Mouse (Mus musculus): ENCODE results near the gene R3hdm2.

R3hdm2 gene

DNA sequence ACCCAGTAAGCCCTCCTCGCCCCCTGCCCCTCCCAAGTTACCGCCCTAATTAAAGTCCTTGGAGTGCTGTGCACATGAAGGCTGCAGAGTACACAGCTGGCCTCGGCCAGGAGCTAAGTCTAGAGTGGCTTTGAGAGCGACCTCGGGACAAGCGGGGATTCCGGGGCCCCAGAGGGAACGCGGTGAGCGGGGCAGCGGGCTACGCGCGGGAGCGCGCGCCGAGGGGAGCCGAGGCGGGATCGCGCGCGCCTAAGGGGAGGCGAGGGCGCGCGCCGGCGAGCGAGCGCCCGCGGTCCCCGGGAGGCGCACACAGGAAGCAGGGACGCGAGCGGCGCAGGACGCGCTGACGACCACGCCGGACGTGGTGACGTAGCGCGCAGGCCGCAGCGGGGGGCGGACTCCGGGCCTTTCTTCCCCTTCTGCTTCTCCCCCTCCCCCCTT, at the start of gene R3hdm2:
R3hdm2 (plus strand) TSS at position 77 of the 441 bp plus-strand sequence.
- DNase-seq (ENCODE audit: low spot score in 2 of 2): peak; percentile 76 to 91

DNA sequence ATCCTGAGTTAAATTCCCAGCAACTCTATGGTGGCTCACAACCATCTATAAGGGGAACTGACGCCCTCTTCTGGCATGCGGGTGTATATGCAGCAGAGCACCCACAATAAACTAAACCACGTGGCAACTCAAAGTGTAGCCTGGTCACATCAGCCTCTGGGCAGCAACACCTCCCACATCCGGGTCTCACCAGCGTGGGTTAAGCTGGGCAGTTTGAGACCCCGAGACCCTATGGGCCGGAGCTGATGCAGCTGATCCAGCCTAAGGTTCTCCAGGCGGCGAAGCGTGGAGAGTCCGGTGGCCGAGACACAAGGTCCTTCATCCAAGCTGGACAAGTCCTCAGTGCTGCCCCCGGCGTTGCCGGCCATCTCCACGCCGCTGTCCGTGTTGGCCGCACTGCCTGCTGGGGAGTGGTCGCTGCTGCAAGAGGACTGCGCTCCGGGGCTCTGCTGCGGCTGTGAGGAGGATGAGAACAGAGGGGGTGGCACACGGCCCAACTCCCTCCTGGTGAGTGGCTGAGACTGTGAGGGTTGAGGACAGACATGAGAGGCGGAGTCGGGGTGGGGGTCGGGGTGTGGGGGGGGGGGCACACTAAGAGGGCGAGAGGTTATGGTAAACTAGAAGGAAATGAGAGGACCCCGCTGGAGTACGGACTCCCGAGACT, 47.8 kb upstream of the R3hdm2 start:
- no peak for DNase-seq (ENCODE audit: low spot score in 2 of 2)

DNA sequence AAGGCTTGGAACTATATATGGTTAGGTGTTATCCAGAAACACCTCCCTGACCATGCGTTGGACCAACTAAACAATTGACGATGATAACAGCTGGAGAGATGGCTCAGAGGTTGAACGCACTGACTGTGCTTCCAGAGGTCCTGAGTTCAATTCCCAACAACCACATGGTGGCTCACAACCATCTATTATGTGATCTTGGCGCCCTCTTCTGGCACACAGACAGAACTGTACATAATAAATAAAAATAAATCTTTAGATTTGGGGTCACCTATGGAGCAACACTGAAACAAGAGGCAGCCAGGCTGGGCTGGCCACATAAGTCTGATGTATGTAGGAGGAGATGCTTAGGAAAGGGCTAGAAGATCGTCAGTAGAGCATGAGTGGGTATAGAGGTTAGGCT, 47.0 kb upstream of the R3hdm2 start:
- DNase-seq (ENCODE audit: low spot score in 2 of 2): no peak

DNA sequence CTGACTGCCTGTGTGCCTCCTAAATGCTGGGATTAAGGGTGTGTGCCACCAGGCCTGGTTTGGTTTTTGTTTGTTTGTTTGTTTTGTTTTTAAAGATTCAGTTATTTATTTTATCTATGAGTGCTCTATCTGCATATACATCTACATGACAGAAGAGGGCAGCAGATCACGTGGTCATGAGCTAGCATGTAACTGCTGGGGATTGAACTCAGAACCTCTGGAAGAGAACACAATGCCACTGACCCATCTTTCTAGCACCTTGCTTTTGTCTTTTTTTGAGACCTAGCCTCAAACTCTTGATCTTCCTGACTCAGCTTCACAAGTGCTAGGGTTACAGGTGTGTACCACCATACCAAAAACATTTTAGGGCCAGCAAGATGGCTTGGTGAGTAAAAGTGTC, 44.9 kb upstream of the R3hdm2 start:
- DNase-seq (ENCODE audit: low spot score in 2 of 2): no peak

DNA sequence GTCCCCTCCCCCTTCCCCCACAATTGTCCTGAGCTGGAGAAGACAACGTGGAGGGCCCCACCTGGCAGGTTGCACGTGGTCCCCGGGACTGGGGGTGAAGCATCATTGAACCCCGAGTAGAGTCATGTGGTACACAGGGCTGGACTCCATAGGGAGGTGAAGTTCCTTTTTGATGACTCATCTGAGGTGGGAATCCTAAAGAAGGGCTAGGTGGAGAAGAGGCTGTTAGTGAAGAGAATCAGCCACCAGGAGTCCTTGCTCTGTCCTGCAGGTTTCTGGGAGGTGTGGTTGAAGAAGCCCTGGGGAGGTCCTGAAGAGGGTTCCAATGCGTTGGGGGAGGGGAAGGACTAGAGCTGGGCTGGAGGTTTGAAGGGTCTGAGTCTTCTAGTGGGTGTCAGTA, 43.2 kb upstream of the R3hdm2 start:
- no peak for DNase-seq (ENCODE audit: low spot score in 2 of 2)

DNA sequence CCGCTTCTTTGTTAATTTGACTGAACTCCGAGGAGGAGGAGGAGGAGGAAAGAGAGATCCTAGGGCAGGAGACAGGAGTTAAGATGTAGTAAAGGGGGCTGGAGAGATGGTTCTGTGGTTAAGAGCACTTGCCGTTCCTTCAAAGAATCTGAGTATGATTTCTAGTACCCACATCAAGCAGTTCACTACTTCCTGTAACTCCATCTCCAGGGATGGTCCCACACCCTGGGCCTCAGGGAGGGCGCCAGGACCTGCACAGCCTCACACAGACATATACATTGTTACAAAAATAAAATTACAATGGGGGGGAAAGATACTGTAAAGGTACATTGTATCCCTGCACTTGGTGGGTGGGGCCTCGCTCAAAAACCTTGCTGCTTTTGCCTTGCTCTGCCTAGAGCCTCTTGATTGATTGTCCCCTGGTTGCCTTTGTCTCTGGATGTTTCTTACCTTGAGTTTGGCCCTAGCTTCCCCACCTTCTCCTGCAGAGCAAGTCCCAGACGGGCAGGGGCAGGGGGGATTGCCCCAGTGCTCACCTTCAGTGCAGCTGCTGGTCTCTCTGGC, 42.5 kb upstream of the R3hdm2 start:
- no peak for DNase-seq (ENCODE audit: low spot score in 2 of 2)

DNA sequence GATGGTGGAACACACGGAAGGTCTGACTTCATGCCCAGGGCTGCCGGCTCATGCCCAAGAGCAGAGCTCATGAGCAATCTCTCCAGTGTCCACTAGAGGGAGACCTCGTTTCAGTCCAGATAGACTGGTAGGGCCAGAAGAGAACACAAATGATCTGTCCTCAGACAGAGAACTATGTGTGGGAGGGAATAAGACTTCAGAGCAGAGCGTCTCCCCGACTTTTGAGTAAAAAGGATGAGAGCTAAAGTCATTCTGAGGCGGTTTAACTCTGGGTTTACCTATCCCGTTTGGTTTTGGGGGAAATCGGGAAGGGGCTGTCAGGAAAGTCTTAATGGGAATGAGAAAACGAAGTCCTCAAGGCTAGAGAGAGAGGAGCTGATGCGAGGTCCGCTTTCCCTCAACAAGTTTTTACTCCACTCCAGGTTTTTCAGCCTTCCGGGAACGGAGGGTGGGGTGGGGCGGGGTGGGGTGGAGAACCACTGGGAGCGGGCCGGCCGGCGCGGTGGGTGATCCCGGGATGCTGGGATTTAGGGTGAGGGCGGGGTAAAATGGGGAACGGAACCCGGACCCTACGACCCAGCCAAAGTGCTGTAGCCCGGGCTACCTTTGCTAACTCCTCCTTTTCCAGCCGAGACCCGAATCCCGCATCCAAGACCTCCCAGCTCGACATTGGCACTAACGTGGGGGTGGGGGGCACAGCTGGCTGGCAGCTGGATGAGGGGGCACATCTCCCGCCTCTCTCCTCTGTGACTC, 41.0 kb upstream of the R3hdm2 start:
- peak; percentile 72 to 83 for DNase-seq (ENCODE audit: low spot score in 2 of 2)

DNA sequence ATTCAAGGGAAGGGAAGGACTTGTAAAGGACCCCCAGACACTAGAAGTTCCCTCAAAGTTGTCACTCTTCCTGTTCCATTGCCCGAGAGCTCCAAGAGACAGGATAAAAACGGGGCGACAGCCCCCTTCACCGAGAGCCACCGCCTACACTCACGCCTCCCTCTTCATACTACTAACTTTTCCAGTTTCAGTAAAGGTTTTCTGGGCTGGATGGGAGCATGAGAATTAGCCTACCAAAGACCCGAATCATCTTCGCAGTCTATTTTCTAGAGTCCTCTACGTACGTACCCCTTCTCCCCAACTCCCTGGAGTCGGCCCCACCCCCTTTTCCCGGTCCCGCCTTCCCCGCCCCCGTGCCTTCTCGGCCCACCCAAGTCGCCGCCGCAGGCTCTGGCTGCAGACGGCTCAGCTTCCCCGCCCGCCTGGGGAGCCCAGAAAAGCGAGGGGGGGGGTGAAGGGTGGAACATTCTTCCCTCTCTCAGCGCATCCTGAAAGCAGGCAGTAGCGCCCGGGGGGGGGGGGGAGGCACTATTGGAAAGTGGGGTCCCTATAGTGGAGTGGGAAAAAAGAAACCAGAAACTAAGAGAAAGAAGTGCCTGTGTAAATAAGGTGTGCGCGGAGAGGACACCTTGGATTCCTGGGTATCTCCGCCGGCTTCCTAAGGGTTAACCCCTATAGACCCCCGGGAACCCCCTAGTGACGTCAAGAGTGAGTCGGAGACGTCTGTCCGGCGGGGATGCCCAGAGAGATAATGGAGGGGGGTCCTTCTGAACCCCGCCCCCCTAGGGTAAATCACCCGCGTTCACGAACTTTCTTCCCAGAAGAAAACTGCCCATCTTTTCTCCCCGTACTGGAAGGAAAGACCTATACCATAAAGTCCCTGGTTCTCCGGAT, 40.2 kb upstream of the R3hdm2 start:
- peak in 1 of 2 experiments; percentile 23 for DNase-seq (ENCODE audit: low spot score in 2 of 2)

DNA sequence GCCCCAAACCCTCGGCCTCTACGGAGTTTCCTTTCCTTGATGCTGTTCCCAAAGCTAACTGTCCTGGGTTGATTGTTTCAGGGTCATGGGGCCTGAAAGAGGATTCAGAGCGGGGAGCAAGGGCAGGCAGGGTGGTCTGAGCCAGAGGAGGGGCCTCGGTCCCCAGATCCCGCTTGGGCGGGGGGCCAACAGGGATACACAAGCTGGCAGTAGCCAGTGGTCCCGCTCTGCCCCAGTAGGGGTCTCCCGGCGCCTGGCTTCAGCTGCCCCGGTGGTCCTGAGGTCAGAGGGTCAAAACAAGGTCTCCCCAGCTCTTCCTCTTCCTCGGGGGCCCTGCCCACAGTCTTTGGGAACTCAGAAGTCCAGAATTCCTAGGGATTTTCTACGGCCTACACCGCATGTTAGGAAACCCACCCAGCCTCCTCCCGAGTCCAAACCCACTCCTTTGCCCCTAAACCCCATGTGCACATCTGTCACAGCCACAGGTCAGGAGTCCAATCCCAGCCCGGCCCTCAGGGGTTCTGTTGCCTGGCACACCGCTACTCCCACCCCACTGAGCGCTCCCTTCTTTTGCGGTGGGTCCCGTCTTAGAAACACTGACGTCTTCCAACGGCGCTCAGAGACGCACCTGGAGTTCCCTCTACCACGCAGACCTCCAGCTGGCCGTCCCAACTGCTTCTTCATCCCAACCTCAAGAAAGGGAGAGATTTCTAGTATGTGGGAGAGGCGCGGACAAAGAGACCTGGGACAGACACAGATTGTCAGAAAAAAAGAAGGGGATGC, 39.4 kb upstream of the R3hdm2 start:
- no peak for DNase-seq (ENCODE audit: low spot score in 2 of 2)

DNA sequence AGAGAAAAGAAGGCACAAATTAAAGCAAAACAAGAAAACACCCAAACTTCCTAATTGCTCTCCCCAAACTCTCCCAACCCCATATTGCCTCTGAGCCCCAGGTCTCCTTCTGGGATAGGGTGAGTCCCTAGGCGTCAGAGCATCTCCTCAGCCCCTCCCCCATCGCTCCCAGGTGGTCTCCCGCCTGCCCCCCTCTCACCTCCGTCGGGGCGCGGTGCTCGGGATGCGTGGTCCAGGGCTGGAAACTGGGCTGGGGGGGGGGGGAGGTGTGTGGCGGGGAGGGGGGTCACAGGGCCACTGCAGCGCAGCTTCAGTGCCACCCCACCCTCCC, 38.8 kb upstream of the R3hdm2 start:
- no peak for DNase-seq (ENCODE audit: low spot score in 2 of 2)

DNA sequence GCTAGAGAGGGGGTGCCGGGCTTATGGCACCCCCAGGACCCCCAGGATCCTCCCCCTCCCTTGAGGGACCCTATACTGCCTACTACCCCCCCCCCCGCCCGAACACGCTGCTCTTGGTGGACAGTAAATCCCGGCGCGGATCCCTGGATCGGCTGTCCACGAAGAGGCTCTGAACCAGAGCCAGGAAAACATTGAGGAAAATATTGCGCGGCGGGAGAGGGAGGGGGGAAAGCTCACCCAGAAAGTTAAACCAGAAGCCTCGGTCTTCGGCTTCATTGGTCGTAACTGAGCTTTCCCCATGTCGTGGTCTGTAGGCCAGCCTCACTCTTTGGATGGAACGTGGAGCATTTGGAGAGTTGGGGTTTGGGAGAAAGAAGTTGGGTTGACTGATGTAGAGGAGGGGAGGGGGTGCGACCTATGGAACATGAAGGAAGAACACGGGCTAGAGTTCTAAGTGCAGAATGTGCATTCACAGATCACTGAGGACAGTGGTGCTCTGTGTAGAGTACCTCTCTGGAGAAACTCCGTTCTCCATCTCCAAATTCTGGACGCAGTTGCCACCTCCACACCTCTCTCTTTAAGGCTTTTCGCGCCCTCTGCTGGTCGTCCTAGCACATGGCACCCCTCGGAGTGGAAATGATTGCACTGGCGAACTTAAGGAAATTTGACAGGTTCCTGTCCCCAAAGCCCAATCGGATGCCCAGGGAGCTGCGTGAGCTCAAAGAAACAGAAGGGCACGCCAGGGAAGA, 38.1 kb upstream of the R3hdm2 start, which contains the start of gene Gli1:
Gli1 (minus strand) TSS at position 84 of the 749 bp plus-strand sequence.
- peak; percentile 80 to 85 for DNase-seq (ENCODE audit: low spot score in 2 of 2)

DNA sequence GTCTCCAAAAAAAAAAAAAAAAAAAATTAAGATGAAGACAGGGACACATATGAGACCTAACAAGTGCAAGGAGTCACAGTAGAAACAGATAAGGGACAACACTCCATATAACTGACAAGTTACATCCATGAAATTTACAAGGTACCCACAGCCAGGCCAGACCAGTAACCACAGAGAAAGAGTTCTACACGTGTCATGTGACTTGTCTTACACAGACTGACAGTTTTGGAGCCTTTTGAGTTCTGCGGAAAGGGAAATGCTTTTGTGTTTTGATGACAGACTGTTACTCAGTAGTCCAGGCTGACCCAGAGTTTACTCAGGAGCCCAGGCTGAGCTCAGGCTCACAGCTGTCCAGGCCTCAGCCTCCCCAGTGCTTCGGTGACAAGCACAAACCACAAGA, 37.1 kb upstream of the R3hdm2 start:
- no peak for DNase-seq (ENCODE audit: low spot score in 2 of 2)

DNA sequence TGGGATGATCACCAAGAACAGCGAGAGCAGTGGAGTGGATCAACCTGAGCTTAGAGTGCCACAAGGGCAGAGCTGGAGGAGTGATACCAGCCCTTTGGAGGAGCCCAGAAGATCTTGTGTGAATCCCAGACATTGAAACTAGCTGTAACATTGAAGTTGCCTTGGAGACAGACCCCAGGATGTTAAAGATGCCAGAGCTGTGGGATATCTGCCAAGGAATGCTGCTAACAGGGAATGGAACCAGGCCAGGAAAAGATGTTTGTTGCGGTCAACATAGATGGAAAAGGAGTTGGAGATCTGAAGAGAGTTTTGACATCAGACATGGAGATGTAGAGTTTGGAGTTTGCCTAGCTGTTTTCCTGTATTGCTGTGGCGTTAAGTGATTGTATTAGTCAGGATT, 34.0 kb upstream of the R3hdm2 start:
- DNase-seq (ENCODE audit: low spot score in 2 of 2): no peak

DNA sequence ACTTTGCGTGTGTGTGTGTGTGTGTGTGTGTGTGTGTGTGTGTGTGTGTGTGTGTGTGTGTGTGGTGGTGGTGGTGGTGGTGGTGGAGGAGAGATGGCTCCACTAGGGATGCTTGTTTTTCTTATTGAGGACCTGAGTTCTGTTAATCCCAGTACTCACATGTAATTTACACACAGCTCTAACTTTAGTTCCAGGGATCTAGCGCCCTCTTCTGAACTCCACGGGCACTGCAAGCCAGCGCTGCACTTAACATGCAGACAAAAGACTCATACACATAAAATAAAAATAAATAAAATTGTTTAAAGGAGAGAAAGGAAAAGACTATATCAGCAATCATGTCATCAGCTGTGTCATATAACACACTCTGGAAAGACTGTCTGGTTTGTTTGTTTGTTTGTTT, 31.2 kb upstream of the R3hdm2 start:
- DNase-seq (ENCODE audit: low spot score in 2 of 2): no peak

DNA sequence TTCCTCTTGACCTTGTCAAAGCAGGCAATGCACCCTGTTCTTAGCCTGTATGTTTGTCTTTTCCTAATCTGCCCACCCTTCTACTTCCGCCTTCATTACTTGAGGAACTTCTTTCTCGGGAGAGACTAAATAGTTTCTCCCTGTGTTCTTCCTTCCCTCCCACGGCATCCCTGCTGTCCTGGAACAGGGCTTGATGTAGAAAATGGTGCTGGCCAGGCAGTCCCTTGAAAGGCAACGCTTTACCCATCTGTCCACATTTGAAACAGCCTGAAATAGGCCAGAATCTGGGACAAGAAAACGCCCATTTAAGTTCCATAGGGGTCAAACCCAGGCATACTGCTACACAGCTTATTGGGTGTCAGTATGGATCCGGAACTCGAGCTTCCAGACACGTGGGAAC, 30.3 kb upstream of the R3hdm2 start:
- DNase-seq (ENCODE audit: low spot score in 2 of 2): no peak

DNA sequence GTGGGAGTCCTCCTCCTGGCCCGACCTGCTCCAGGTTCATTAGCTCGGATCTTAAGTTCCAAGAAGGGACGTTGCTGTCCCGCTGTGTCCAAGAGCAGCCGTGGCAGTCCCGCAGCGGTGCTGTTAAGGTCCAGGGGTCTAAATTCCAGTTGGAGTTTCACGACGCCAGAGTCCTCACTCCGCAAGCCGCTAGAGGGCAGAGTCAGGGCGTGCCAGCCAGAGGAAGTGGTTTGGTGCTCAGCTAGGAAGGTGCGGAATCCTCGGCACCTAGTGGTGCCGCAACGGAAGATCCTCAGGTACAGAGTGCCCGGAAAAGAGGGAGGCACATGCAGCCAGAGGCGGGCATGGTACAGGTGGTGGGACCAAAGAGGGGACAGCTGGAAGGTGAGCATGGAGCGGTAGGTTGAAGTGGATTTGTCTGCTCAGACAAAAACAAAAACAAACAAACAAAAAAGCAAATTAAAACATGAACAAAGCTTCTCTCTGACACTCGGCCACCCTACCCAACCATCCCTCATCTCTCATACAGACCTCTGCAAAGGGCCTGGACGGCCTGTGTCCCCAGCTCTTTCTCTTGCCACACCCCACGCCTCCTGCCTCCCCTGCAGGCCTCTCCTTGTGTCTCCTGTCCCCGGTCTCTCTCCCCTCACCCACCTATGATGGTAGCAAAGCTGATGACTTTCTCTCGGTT, 29.4 kb upstream of the R3hdm2 start:
- peak; percentile 51 to 52 for DNase-seq (ENCODE audit: low spot score in 2 of 2)

DNA sequence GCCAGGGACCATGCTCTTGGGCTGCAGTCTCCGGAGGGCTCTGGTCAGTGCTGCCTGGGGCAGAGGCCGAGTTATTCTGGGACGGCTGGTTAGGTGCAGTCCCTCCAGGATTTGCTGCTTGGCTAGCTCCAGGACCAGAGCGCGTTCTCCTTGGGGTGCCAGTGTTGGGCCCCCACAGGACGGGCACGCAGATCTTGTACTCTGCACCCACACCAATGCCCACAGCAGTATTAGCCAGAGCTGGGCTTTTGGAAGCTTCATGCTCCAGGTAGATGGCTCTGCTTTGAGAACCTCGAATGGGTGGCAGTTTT, 28.9 kb upstream of the R3hdm2 start:
- no peak for DNase-seq (ENCODE audit: low spot score in 2 of 2)

DNA sequence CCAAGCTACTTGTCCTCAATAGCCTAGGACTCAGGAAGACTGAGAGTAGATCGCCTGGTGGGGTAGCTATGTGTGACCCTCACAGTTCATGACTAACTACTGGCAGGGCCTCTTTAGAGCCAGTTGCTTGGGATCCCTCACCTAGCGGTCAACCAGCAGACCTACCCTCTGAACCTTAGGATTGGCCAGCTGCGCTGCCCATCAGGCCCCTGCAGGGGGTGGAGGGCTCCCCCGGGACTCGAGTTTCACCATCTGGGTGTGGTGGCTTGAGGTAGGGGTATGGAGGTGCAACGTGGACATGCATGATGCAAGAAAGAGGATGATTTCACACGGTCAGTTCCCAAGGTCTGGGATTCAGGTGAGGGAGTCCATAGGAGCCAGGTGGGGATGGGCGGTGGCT, 28.4 kb upstream of the R3hdm2 start:
- DNase-seq (ENCODE audit: low spot score in 2 of 2): no peak

DNA sequence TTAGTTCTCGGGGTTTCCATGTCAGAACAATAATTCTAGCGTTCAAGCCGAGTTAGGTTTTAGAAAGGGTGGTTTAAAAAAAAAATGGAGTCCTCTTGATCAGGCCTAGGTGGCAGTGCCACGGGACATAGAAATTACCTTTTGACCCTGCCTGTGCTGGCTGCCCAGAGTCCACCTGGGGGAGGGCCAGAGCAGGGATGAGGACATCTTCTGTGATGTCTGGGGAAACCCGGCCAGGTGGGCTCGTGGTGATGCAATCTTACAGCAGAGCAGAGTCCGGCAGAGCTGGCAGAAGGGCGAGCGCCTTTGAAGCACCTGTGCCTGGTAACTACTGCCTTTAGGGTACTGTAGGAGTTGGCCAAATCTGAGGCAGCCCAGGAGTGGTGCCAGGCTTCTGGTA, 27.9 kb upstream of the R3hdm2 start:
- DNase-seq (ENCODE audit: low spot score in 2 of 2): no peak

DNA sequence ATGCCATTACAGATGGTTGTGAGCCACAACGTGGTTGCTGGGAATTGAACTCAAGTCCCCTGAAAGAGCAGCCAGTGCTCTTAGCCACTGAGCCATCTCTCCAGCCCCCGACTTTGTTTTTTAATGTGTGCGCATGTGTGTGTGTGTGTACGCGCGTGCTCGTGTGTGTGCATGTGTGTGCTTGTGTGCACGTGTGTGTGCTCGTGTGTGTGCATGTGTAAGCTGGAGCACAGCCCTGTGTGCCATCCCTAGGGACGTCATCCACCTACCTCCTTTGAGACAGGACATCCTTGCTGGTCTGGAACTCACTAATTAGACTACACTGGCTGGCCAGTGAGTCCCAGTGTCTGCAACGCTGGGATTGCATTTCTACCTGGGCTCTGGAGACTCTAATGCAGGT, 27.4 kb upstream of the R3hdm2 start:
- DNase-seq (ENCODE audit: low spot score in 2 of 2): no peak

Measured in urinary bladder, postnatal 36 days (tissue).